Mouse (Mus musculus) MEL (cell line): Measurements from ENCODE around the gene Rnf169.

Experiments used
- CTCF ChIP-seq, 3 experiments: IDR thresholded peaks in 2 of 3; conservative IDR thresholded peaks in 1 of 3; 2 replicates each; pipeline ENCODE4 v1.5.1; 2011 to 2012; ENCODE audit warnings: low read length in 3 of 3, low read depth in 2 of 3, mild to moderate bottlenecking in 2 of 3, improper control_type of control experiment in 1 of 3, inconsistent platforms in 1 of 3, mixed read lengths in 1 of 3, moderate library complexity in 1 of 3; ENCODE audit not compliant: control insufficient read depth in 1 of 3, insufficient read depth in 1 of 3, poor library complexity in 1 of 3, severe bottlenecking in 1 of 3
- JUND ChIP-seq: IDR thresholded peaks from 2 replicates; pipeline ENCODE4 v1.6.1; 2011; ENCODE audit warnings: low read depth, mild to moderate bottlenecking, improper control_type of control experiment, low read length
- ZKSCAN1 ChIP-seq: IDR thresholded peaks from 2 replicates; pipeline ENCODE4 v1.6.1; 2012; ENCODE audit warnings: low read depth, mild to moderate bottlenecking, inconsistent platforms, low read length, improper control_type of control experiment, moderate library complexity
- ZNF384 ChIP-seq: IDR thresholded peaks from 2 replicates; pipeline ENCODE4 v1.6.1; 2012; ENCODE audit warnings: low read depth, mild to moderate bottlenecking, inconsistent platforms, low read length, improper control_type of control experiment

DNA sequence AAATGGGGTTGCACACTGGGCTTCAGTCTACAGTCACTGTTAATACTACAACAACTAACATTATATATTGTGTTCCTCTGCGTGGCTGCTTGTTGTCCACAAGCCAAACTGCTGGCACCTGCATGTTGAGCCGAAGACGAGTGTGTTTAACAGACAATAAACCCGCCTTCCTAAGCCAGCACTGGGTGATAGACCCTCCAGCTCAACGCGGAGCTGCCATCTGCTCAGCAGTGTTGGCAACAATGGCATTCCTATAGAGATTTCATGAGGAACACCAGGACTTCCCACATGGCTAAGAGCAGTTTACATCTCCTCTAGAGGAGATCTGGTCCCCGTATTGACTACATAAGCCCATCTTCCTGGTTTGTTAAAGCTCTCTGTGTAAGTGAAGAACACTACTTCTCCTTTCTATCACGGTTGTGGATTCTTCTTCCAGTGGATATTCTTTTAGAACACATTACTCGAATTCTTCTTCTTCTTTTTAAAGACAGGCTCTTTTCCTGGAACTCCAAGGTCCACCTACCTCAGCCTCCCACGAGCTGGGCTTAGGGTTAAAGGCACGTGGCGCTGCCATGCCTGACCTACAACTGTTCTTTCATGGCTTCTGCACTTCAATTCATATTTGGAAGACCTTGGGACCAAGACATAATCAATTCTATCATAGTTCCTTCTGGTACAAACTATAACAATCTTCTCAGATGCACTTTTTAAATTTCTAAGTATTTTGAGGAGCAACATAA is 22.9 kb downstream of the Rnf169 start:
- TF ChIP-seq ZNF384 (no peak), ZKSCAN1 (no peak), JUND (no peak), CTCF (IDR thresholded peaks at IDR 0.05 in 2 of 3, conservative IDR thresholded peaks at IDR 0.05 in 1 of 3; ENCODE audit: control insufficient read depth in 1 of 3, insufficient read depth in 1 of 3, low read depth in 2 of 3, low read length in 3 of 3, poor library complexity in 1 of 3, severe bottlenecking in 1 of 3) (no peak)
